Mouse (Mus musculus) spleen, postnatal 14 days (tissue): ENCODE data around the gene A530084C06Rik.

Source experiments
- DNase-seq, 2 experiments: peaks; one replicate each; pipeline ENCODE4 v3.0.0; 2021 to 2022; ENCODE audit warnings: low spot score in 2 of 2

The A530084C06Rik gene

DNA sequence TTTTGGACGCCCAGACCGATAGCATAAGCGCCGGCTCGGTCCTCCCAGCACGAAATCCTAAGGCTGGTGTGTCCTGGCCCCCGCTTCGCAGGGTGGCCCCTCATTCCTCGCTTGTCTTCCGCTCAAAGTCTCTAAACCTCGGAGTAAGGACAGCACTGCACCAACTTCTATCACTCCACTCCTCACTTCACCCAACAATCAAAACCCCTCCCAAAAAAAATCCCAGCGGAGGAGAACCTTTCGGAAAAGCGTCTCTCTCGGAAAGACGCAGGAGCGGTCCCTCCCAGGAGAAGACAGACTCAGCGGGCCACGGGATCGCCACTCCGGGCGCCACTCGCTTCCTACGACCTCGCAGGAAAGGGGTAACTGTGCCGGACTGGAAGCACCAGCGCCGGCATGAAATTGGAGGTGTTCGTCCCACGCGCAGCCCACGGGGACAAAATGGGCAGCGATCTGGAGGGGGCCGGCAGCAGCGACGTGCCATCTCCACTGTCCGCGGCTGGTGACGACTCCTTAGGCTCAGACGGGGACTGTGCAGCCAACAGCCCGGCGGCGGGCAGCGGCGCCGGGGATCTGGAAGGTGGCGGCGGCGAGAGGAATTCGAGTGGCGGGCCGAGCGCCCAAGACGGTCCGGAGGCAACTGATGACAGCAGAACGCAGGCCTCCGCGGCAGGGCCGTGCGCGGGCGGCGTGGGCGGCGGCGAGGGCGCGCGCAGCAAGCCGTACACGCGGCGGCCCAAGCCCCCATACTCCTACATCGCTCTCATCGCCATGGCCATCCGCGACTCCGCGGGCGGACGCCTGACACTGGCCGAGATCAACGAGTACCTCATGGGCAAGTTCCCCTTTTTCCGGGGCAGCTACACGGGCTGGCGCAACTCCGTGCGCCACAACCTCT, at the start of gene A530084C06Rik:
Gene A530084C06Rik (minus strand): TSS at position 813 of the 898 bp plus-strand sequence.
- no peak for DNase-seq

DNA sequence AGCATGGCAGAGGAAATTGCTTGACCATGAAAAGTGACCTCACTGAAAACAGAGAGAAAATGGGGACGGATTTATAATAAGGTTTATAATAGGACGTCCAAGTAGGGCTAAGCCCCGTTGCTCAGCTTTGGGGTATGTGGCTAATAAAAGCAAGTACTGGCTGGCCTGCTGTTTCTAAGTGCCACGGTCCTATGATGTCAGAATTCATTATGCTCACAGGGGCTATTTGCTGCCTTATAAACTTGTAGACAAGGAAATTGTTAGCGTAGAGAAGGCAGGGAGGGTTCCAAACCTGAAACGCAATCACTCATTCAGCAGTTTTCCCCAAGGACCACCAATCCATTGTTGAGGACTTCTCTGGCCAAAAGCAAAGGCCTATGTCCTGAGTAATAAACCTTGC, 44.8 kb upstream of the A530084C06Rik start:
- DNase-seq: no peak

DNA sequence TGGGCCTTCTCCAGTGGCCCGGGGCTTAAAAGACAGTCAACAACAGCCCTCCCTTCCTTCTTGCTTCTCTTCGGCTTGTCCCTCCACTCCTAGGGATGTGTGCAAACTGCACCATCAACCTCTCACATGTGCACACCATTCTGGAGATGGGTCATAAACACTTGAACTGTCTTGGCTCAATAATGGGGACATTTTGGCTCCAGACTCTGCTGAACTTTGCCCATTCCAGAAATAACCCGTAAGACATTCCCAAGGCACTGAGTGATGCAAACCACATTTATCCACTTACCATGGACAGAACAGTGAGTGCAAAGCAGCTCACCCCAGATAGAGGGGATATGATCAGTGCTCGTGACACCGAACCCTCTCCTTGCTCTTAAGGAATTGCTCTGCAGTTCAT, 40.4 kb upstream of the A530084C06Rik start:
- DNase-seq: no peak

DNA sequence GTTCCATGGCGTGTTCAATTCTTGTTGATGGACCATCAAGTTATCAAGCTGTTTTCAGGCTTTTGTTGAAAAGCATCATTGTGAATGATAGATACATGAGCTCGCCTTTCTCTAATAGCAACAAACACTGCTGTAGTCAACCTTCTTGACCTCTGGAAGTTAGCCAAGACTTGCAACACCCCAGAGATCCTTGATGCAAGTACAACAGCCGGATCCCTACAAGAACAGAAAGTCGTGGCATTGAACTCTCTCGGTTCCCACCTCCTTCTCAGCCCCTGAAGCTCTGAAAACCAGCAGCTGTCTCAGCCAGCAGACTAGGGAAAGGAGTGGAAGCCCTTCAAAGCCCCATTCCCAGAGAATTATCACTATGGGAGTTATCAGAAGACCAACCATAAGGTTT, 28.2 kb upstream of the A530084C06Rik start:
- no peak for DNase-seq

DNA sequence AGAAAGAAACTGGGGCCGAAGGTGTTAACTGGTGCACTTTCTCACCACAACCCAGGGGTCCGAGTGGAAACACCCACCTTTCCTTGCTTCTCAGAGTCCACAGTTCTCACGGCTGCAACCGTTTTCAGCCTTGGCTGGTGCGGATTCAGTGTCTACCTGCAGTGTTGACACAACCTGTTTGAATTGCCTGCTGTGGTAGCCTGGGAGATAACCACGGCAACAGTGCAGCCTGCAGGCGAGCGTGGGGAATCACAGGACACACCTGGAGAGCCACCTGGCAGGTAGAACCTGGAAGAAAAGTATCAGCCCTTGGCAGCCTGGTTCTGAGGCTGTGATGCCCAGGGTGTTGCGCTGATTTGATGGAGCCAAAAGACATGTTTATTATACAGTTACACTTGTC, 20.7 kb upstream of the A530084C06Rik start:
- DNase-seq: no peak

DNA sequence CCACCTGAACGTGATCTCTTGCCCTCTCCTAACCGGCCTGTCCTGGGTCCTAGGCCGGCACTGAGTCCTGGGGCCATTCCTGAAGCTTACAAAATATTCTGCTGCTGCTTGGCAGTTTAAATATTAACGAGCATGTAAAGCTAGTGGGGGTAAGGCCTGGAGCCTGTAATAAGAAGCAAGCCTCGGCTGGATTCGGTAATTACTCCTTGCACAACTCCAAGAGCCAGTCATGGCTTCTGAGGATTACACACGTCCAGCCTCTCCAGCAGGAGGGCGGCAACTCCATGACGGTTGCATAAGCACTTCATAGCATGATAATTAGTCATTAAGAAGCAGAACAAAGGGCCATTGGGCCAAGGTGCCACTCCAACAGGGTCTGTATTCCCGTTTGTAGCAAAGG, 19.3 kb upstream of the A530084C06Rik start:
- no peak for DNase-seq

DNA sequence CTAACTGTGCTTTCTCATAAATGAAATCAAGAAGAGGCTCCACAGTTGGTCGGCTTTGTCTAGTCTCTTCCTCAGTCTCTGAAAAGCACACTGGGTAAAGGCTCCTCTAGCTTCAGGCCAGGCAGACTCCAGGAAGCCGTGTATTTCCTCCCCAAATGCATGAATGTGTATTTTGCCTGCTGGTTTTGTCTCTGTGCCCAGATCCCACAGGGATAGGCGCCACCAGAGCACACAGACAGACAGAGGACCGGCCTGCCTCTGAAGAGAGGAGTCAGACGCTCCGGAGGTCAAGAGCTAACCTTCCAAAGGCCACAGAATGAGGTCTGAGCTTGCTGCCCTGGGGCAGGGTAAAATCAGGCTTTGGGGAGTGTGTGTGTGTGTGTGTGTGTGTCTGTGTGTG, 18.4 kb upstream of the A530084C06Rik start:
- no peak for DNase-seq

DNA sequence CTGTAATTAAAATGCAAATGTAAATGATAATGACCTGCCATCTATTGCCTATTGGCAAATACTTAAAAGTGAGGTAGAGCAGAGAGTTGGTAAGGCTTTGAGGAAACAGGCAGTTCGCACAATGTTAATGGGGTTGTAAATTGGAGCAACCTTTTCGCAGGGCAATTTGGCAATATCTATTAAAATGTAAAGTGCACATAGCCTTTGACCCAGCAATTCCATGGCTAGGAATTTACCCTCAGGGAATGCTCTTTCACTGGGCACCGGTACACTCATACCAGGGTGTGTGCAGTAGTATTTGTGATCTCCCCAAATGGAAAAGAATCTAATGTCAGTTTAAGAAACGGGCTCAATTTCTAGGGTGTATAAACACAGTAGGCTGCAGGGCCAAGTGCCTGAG, 17.6 kb upstream of the A530084C06Rik start:
- DNase-seq: no peak

DNA sequence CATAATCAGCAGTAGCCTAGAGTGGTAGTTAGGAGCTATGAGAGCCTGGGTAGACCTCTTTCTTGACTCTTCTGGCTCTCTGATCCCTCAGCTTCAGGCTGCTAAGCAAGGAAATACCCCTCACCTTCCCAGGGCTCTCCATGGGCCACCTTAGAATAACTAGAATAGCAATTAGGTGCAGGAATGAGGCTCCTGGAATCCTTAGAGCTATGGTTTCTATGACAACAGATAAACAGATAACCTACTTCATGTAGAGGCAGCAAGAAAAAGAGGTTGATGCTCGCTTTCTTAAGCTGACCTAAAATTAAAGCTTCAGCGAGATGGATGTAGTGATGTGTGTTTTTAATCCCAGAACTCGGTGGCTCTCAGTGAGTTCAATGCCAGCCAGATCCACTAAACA, 15.5 kb upstream of the A530084C06Rik start:
- no peak for DNase-seq

DNA sequence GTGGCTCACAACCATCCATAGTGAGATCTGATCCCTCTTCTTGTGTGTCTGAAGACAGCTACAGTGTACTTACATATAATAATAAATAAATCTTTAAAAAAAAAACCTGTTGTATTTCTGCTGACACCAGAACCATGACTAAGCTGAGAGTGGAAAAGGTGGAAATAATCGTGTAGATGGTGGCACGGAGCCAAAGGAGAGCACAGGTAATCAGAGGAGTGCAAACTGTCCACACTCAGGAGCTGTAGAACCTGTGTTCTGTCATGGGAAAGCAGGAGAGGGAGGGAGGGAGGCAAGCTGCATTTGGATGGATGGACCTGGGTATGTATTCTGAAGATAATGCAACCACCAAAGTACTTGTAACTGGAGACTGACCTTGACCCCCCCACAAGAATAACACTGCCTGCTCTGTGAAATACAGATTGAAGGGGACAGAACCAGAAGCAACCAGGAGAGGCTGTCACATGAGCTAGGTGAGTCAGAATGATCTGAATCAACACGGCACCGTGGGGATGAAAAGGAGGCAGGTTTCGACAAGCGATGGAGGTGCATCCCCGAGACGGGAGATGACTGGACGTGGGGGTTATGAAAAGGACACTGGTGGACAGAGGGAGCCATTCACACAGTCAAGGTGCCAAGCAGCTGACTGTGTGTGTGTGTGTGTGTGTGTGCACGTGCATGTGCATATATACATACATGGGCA, 13.8 kb upstream of the A530084C06Rik start:
- no peak for DNase-seq

DNA sequence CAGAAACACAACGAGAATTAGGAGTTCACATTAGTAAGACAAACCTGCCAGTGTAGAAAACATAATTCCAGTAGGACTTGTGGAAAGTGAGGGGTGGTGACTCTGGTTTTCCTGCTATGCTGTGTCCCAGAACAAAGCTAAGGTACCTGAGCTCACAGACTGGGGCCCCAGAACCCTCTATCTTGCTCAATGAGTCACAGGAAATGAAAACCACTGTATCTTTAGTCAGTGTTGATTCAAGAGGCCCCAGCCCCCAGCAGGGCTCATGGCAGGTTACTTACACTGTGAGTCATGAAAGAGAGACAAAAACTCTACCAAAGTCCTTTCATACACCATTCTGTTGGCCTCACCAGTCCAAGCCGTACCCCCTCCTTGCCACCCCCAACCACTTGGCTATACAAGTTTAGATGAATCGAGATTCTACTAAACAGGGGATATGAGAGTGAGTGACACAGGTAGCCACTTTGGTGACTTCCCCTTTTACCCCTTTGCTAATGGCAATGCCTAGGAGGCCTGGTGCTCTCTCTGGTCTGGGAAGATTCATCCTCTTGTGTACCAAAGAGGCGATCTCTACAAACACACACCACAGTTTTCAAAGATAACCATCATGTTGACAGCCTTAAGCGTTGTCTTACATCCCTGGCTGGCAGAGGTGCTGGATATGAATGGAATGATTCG, 8.6 kb upstream of the A530084C06Rik start:
- no peak for DNase-seq

DNA sequence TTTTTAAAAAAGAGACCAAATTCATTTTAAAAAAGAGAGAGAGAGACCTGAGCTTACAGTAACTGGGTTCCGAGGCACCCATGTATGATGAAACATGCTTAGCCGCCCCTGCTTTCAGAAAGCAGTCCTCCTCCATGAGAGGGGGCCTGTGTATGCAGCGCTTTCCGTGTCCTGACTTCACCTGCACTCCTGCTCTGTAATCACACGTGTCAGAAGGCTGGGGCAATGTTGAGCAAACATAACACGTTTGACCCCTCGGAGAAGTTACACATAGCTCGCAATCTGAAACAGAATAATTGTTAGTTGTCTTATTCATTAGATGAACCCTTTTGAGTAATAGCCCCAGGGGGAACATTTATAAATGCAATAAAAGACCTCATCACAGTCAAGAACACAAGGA, 8.0 kb upstream of the A530084C06Rik start:
- no peak for DNase-seq

DNA sequence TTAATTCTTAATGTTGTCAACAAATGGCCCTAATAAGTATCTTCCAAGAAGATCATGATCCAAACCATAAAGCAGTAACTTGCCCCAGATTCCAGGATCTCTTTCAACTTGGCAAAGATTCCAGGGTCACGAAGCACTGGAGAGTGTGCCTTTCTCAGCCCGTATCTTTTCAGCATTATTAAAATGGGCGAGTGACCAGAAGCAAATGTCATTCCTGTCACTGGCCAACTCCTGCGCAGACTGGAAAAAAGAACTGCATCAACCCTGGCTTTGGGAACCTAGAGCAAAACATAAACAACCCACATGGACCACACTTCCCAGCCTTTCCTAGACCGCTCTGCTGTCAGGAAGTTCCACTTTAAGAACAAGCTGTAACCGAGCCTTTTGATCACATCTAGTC, 5.3 kb upstream of the A530084C06Rik start:
- no peak for DNase-seq

DNA sequence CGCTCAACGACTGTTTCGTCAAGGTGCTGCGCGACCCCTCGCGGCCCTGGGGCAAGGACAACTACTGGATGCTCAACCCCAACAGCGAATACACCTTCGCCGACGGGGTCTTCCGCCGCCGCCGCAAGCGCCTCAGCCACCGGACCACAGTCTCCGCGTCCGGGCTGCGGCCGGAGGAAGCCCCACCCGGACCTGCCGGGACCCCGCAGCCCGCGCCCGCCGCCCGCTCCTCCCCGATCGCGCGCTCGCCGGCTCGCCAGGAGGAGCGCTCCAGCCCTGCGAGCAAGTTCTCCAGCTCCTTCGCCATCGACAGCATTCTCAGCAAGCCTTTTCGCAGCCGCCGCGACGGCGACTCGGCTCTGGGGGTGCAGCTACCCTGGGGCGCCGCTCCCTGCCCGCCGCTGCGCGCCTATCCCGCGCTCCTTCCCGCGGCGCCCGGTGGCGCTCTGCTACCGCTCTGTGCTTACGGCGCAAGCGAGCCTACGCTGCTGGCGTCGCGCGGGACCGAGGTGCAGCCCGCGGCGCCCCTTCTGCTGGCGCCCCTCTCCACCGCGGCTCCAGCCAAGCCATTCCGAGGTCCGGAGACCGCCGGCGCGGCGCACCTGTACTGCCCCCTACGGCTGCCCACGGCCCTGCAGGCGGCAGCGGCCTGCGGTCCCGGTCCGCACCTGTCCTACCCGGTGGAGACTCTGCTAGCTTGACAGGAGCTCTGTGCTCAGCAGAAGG, 449 bp upstream of the A530084C06Rik start:
- peak in 1 of 2 experiments; percentile 19 for DNase-seq

DNA sequence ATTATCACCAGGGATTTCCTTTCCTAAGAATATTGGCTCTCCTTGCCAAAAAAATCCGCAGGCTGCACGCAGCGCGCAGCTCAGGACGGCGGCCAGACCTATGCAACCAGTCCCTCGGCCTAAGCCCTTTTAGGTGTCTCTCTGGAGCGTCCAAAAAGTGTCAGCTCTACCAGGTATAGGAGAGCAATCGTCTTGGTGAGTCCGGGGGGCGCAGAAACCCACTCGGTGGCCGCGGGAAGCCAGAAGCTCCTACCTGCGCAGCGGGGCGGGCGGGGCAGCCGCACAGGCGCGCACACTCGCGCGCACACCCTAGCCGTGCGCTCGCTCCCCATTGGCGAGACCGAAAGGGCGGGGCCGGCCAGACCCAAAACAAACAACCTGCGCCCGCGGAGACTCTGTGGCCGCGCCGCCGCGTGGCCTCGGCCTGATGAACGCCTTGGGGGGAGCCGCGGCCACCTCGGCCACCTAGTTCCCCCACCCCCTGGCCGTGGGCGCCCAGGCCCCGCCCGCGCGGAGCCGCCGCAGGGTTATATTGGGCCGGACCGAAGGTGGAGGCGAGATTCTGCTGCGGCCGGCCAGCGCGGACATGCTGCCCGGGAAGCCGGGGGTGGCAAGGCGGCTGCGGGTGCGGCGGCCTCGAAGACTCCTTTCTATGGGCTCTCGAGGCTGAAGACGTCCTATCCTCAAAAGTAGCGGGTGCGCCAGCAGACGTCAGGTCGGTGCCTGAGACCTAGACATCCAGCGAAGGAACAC, 1.2 kb downstream of the A530084C06Rik start:
- DNase-seq: no peak

DNA sequence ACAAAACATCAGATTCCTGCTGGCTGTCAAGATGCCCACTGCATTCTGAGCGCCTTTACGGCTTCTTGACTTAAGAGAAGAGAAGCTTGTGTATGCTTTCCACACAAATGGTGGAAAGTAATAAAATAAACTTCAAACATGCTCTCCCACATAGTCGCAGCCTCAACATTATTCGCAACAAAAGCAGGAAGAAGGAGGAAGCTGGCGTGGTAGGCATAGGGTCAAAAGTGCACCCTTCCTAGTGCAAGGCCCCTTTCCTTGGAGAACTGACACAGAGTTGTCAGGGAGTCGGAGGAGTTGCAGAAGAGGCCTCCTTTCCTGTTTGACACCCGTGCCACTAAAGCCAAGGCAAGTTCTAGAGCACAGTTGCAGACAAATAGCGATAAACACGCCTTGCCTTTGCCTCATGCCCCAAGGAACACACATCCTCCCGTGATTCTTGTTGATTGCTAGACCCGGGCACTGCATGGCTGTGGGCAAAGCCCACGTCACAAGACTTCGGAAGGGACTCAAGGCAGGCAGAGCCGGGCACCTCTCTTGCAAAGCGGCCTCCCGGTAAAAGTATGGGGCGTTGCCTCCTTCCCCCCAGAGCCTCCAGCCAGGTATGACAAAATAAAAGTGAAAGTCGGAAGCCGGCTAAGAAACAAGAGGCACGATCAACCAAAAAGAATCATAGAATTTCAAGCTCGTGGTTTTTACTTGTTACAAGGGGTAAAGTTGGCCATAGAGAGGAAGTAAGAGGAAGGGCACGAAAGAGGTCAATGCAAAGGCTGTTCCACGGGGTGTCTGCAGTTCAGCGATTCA, 2.0 kb downstream of the A530084C06Rik start:
- no peak for DNase-seq

DNA sequence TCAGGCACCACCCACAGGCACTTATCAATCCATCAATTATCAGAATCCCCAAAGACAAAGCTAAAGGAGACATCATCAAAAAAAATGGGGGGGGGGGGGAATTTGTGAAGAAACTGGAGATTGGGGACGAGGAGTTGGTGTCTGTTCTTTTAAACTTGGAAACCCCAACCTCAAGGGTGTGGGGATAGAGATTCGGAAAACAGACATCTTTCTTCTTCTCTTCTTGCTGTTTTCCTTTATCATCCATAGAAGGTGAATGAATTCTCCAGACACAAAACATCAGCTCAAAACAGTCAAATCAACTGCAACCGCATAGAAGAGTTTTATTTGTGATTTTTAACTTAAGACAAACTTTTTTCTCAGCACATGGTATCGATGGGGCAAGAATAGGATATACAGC, 3.3 kb downstream of the A530084C06Rik start, which contains the start of gene Foxq1:
Gene Foxq1 (plus strand): TSS at position 301 of the 400 bp plus-strand sequence.
- DNase-seq: no peak

DNA sequence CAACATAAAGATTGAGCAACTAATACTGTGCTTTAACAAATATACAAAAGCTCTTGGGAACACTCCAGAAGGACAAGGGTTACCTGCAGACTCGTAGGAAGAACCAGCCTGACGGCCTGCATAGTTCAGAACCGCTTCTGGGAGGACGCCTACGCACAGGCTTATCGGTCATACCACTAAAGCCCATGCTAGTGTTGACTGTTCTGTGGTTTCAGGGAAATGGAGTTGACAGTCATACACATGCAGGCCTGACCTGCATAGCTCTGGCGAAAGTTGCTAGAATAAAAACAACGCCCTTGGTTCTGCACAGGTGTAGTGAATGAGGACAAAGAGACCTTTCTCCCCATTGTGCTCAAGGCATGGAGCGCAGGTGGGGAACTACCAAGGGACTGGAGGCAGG, 11.5 kb downstream of the A530084C06Rik start:
- DNase-seq: no peak

DNA sequence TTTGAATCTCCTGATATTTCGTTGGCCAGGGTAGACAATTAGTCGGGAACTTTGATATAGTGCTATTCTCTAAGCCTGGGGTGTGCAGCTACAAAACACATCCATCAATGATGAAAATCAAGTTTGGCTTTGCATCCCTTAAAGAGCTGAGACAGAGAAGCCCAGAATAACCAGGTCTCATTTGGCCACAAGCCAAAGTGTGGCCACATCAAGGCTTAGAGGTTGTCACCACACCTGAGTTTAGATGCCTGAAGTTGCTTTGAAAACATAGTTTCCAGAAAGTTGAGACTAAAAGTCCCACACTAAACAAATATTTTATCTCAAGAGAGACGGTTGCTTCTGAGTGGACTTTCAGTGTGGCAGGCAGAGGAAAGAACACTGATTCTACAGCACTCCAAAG, 11.9 kb downstream of the A530084C06Rik start:
- DNase-seq: no peak

DNA sequence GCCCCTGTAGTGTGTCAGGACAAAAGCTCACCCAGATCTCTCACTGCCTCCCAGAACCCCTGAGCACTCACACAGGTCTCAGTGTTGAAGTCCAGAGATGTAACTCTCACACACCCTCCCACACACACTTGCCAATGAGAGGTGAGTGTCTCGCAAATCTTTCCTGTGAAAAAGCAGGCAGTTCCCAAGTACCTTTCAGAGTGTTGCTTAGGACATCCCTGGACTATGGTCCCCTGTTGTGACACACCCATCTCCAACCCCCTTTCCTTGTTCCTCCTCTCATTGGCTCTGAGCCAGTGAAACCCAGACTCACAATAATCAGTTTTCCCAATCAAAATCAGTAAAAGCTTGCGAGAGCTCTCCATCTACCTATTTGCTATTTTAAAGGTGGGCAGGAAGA, 12.3 kb downstream of the A530084C06Rik start:
- no peak for DNase-seq
